Mouse (Mus musculus): ENCODE data around the gene Nav3. TPM values are rescaled to one million over a fixed set of nuclear protein-coding genes. Genes with fewer than 3 reads are reported as not detected.

Nav3 gene
- polyA plus RNA-seq, 2 experiments, result 0.06 to 0.07 TPM

DNA sequence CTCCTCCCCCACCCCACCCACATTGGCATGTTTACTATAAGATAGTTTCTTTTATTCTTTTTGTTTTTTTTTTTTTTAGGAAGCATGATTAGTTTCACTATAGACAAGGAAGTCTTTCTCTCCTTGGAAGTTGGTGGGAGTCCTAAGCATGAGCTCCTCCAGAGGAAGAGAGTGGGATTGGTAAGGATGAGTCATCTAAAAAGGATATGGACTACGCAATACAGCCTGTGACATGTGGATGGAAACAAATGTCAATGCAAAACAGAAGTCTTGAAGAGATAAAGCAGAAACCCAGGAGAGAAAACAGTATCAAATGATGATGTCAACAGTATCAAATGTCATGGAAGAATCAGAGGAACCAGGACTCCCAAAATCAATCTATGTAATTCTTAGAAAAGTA, 18.1 kb upstream of the Nav3 start:
- H3K4me2 ChIP-seq (ENCODE audit: low read depth), result no peak overlapping the region
- no peak overlapping the region for H3K9ac ChIP-seq (replicated peaks)
- no peak for TF ChIP-seq CTCF (IDR thresholded peaks at IDR 0.05; ENCODE audit: low read depth)
- TF ChIP-seq EP300 (IDR thresholded peaks at IDR 0.05; ENCODE audit: low read depth), result no peak
- DNase-seq (ENCODE audit: low read depth in 3 of 3, low spot score in 3 of 3), result no peak
- no peaks in the 10 kb centered on the region for H3K27me3 ChIP-seq (ENCODE audit: control insufficient read depth, insufficient read depth, low read length)
- H3K4me3 ChIP-seq (ENCODE audit: insufficient read depth in 1 of 2, low read depth in 2 of 2, low read length in 2 of 2), result no peak overlapping the region
- H3K36me3 ChIP-seq (replicated peaks; ENCODE audit: control insufficient read depth, insufficient read depth, low read depth), result no peaks in the 10 kb centered on the region
- no peak overlapping the region for H3K27ac ChIP-seq
- WGBS (ENCODE audit: insufficient replicate concordance), result 41% methylated on average over 1 of the region's 1 CpGs
- no peaks in the 10 kb centered on the region for H3K9me3 ChIP-seq (ENCODE audit: control insufficient read depth, low read length)
- no peaks in the 10 kb centered on the region for H3K4me1 ChIP-seq (replicated peaks; ENCODE audit: control insufficient read depth in 2 of 2, insufficient read depth in 2 of 2, low read length in 1 of 2)
- ATAC-seq (ENCODE audit: insufficient read depth), result no peak

DNA sequence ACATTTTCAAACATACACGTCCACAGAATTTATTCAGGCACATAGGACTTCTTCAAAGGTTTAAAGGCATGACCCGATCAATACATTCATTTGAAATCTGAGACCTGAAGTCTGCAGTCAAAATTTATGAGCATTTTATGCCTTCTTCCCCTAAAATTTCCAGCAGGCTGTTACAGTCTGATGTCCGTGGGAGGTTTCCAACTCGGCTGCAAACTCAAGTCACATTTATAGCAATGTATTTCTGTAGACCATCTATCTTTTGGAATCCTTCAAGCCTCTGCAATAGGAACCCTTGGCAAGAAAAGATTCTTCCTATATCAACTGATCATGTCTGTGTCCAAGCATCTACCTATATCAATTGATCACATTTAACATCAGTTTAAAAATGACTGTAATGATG, 13.4 kb upstream of the Nav3 start:
- H3K4me2 ChIP-seq (ENCODE audit: low read depth), result no peak overlapping the region
- no peaks in the 10 kb centered on the region for H3K36me3 ChIP-seq (replicated peaks; ENCODE audit: control insufficient read depth, insufficient read depth, low read depth)
- H3K4me1 ChIP-seq (replicated peaks; ENCODE audit: control insufficient read depth in 2 of 2, insufficient read depth in 2 of 2, low read length in 1 of 2), result no peaks in the 10 kb centered on the region
- WGBS (ENCODE audit: insufficient replicate concordance), result 62% methylated on average over 4 of the region's 4 CpGs
- no peak overlapping the region for H3K4me3 ChIP-seq (ENCODE audit: insufficient read depth in 1 of 2, low read depth in 2 of 2, low read length in 2 of 2)
- H3K9me3 ChIP-seq (ENCODE audit: control insufficient read depth, low read length), result no peaks in the 10 kb centered on the region
- no peak overlapping the region for H3K9ac ChIP-seq (replicated peaks)
- ATAC-seq (ENCODE audit: insufficient read depth) (no peak), DNase-seq (ENCODE audit: low read depth in 3 of 3, low spot score in 3 of 3) (no peak)
- H3K27me3 ChIP-seq (ENCODE audit: control insufficient read depth, insufficient read depth, low read length), result no peaks in the 10 kb centered on the region
- no peak for TF ChIP-seq EP300 (IDR thresholded peaks at IDR 0.05; ENCODE audit: low read depth)
- TF ChIP-seq CTCF (IDR thresholded peaks at IDR 0.05; ENCODE audit: low read depth), result no peak
- no peak overlapping the region for H3K27ac ChIP-seq

DNA sequence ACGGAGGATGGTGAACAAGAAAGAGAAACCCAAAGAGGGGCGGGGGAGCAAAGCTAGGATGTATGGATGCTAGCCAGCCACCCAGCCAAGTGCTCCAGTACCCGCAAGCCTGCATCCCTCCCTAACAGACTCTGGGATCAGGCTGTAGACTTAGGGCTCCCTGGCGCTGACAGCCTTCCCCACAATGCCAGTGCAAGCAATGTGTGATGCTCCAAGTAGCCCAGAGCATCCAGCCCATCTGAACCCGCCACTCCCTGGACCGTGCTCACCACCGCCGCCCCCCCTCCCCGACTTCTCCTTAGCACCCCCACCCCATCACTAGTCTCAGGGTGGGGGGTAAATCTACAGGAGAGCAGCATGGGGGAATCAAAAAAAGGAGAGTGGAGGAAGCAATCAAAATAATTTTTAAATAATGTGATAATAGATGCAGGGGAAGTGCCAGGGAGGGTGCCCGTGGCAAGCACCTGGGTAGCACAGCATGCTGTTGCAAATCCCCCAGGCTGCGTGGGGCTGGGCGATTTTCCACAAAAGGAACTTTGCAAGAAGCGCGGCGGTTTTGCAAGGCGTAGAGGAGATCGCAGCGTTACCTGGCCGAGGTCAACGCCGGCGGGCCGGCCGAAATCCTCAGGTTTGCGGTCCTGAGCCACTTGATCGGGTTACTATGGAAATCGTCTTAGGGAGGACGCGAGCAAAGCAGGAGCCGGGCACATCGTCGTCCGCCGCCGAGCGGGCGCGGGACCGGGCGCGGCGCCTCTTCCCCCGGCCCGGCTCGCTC, 754 bp downstream of the Nav3 start:
- H3K36me3 ChIP-seq (replicated peaks; ENCODE audit: control insufficient read depth, insufficient read depth, low read depth), result no peaks in the 10 kb centered on the region
- H3K4me3 ChIP-seq (ENCODE audit: insufficient read depth in 1 of 2, low read depth in 2 of 2, low read length in 2 of 2), result peak overlapping the region; percentile 3 to 36
- no peak for TF ChIP-seq CTCF (IDR thresholded peaks at IDR 0.05; ENCODE audit: low read depth)
- no peak for TF ChIP-seq EP300 (IDR thresholded peaks at IDR 0.05; ENCODE audit: low read depth)
- 1% methylated on average over 39 of the region's 45 CpGs for WGBS (ENCODE audit: insufficient replicate concordance)
- no peaks in the 10 kb centered on the region for H3K4me1 ChIP-seq (replicated peaks; ENCODE audit: control insufficient read depth in 2 of 2, insufficient read depth in 2 of 2, low read length in 1 of 2)
- no peak overlapping the region for H3K9ac ChIP-seq (replicated peaks)
- H3K27ac ChIP-seq, result no peak overlapping the region
- H3K27me3 ChIP-seq (ENCODE audit: control insufficient read depth, insufficient read depth, low read length), result peaks cover 15% of the 10 kb centered on the region
- H3K4me2 ChIP-seq (ENCODE audit: low read depth), result peak overlapping the region; percentile 57
- no peak for DNase-seq (ENCODE audit: low read depth in 3 of 3, low spot score in 3 of 3)
- ATAC-seq (ENCODE audit: insufficient read depth), result no peak
- H3K9me3 ChIP-seq (ENCODE audit: control insufficient read depth, low read length), result no peaks in the 10 kb centered on the region

DNA sequence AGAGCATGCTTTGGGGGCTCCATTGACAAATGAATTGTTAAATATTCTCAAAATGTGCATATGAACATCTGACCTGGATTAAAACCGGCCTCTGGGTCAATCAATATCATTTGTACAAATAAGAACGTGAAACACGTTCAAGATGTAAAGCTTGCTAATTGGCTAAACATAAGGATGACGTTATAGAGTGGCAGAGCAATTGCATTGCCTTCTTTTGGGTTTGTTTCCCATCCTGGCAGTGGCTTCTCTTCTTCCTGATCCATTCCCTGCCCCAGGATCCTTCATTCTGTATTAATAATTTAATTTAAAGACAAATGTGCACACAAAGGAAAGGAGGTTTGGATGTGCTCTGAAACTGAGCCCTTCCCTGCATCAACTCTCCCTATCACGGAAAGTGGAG, 2.4 kb downstream of the Nav3 start:
- Histone ChIP-seq H3K4me2 (ENCODE audit: low read depth) (no peak overlapping the region), H3K27me3 (ENCODE audit: control insufficient read depth, insufficient read depth, low read length) (peaks cover 15% of the 10 kb centered on the region), H3K4me1 (replicated peaks; ENCODE audit: control insufficient read depth in 2 of 2, insufficient read depth in 2 of 2, low read length in 1 of 2) (no peaks in the 10 kb centered on the region), H3K9ac (replicated peaks) (no peak overlapping the region), H3K36me3 (replicated peaks; ENCODE audit: control insufficient read depth, insufficient read depth, low read depth) (no peaks in the 10 kb centered on the region), H3K27ac (no peak overlapping the region), H3K4me3 (ENCODE audit: insufficient read depth in 1 of 2, low read depth in 2 of 2, low read length in 2 of 2) (no peak overlapping the region), H3K9me3 (ENCODE audit: control insufficient read depth, low read length) (no peaks in the 10 kb centered on the region)
- WGBS (ENCODE audit: insufficient replicate concordance), result 43% methylated on average over 5 of the region's 5 CpGs
- no peak for TF ChIP-seq EP300 (IDR thresholded peaks at IDR 0.05; ENCODE audit: low read depth)
- TF ChIP-seq CTCF (IDR thresholded peaks at IDR 0.05; ENCODE audit: low read depth), result no peak
- DNase-seq (ENCODE audit: low read depth in 3 of 3, low spot score in 3 of 3), result no peak
- no peak for ATAC-seq (ENCODE audit: insufficient read depth)

DNA sequence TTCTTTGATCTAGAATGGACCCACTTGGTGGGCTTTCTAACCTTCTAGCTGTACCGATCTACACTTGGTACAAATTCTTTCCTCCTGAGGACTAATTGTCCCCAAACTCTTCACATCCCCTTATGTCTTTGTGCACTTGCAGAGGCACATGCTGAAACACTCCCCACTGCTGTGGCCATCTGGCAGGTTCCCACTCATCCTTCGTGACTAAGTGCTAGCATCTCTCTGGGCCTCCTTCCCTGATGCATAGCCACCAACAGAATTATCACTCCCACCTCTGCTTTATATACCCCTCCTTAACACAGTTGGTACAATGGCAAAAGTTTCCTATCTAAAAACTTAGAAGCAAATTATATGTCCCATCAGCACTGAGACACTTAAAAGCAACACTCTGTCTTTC, 15.6 kb downstream of the Nav3 start:
- no peak overlapping the region for H3K4me2 ChIP-seq (ENCODE audit: low read depth)
- no peaks in the 10 kb centered on the region for H3K9me3 ChIP-seq (ENCODE audit: control insufficient read depth, low read length)
- DNase-seq (ENCODE audit: low read depth in 3 of 3, low spot score in 3 of 3) (no peak), ATAC-seq (ENCODE audit: insufficient read depth) (no peak)
- H3K4me1 ChIP-seq (replicated peaks; ENCODE audit: control insufficient read depth in 2 of 2, insufficient read depth in 2 of 2, low read length in 1 of 2), result no peaks in the 10 kb centered on the region
- H3K27me3 ChIP-seq (ENCODE audit: control insufficient read depth, insufficient read depth, low read length), result no peaks in the 10 kb centered on the region
- H3K36me3 ChIP-seq (replicated peaks; ENCODE audit: control insufficient read depth, insufficient read depth, low read depth), result no peaks in the 10 kb centered on the region
- whole genome bisulfite sequencing (ENCODE audit: insufficient replicate concordance), result 55% methylated on average over 2 of the region's 2 CpGs
- no peak overlapping the region for H3K4me3 ChIP-seq (ENCODE audit: insufficient read depth in 1 of 2, low read depth in 2 of 2, low read length in 2 of 2)
- H3K9ac ChIP-seq (replicated peaks), result no peak overlapping the region
- no peak overlapping the region for H3K27ac ChIP-seq
- TF ChIP-seq EP300 (IDR thresholded peaks at IDR 0.05; ENCODE audit: low read depth) (no peak), CTCF (IDR thresholded peaks at IDR 0.05; ENCODE audit: low read depth) (no peak)
